In the genomic region with DNA sequence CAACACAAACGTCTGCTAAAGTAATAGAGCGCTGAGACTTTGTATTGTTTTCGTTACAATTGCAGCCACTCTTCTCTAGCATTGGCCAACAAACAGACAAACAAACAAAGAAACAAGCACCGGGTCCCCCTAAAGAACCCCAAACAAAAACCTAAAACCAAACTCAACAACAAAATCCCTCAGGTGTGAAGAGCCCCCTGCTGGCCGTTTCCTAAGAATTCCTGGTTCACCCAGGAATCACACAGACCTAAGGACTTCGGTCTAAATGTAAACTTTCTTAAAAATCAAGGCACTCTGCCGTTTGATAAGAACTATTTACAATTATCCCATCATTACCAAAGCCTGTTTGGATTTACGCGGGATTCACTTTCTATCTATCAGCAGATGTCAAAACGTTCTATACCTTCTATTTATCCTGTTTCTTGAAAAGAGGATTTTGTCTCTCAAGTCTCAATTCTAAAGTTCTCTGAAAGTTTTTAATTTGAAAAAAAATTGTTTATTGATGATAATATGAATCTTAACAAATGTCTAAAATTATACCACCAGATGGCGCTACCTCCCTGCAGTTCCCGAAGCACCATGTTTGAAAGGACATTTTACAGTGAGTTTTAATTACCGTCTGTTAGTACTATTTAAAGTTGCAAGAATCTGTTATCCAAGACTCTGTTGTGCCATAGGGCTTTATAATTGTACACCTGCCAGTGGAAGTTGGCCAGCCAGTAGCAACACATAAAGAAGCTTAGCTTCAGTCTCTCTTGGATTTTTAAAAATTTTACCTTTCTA, we compare ENCODE assay signal across 9 mouse cellular contexts. TPM values are rescaled to one million over a fixed set of nuclear protein-coding genes. Genes with fewer than 3 reads are reported as not detected.
A peak's percentile ranks its signal among the peaks of the same experiment; 100 is the strongest.
DNase-seq lines count a peak whose midpoint lies in the region; ATAC-seq and TF ChIP-seq lines count a peak whose summit lies in the region.
"Had no signal": no experiment of that assay in that cellular context is flagged by ENCODE, and none has a peak within 500 bp of the region (broad histone marks: within the 10 kb centered on the region; RNA-seq: fewer than 3 reads in every experiment).

No protein-coding gene starts in this region.

- no peaks in the 10 kb centered on the region for H3K27me3 ChIP-seq in hindbrain, postnatal 0 days (ENCODE audit: insufficient read depth, low read length)
- H3K27me3 ChIP-seq in limb, embryonic 11.5 days (ENCODE audit: control insufficient read depth, insufficient read depth, low read length), result no peaks in the 10 kb centered on the region
- H3K27me3 ChIP-seq: liver, embryonic 13.5 days had no signal

- H3K4me1 ChIP-seq in hindbrain, postnatal 0 days (ENCODE audit: insufficient read depth, low read length), result no peaks in the 10 kb centered on the region
- H3K4me1 ChIP-seq in limb, embryonic 11.5 days (ENCODE audit: control insufficient read depth, insufficient read depth, low read length), result no peaks in the 10 kb centered on the region
- H3K4me1 ChIP-seq: liver, embryonic 13.5 days had no signal

- TF ChIP-seq CTCF in hindbrain, postnatal 0 days (IDR thresholded peaks at IDR 0.05; ENCODE audit: low read depth), result peak; percentile 75

- H3K36me3 ChIP-seq in hindbrain, postnatal 0 days (ENCODE audit: insufficient read depth, low read length), result no peaks in the 10 kb centered on the region
- no peaks in the 10 kb centered on the region for H3K36me3 ChIP-seq in limb, embryonic 11.5 days (ENCODE audit: control insufficient read depth, insufficient read depth, low read length)
- H3K36me3 ChIP-seq: liver, embryonic 13.5 days had no signal

- H3K9me3 ChIP-seq in hindbrain, postnatal 0 days (ENCODE audit: low read length), result no peaks in the 10 kb centered on the region
- no peaks in the 10 kb centered on the region for H3K9me3 ChIP-seq in limb, embryonic 11.5 days (ENCODE audit: control insufficient read depth, low read length)
- H3K9me3 ChIP-seq: liver, embryonic 13.5 days had no signal

- no peak overlapping the region for H3K27ac ChIP-seq in hindbrain, postnatal 0 days
- no peak overlapping the region for H3K27ac ChIP-seq in limb, embryonic 11.5 days (replicated peaks; ENCODE audit: low read depth, low read length)
- H3K27ac ChIP-seq: liver, embryonic 13.5 days had no signal

- peak; percentile 11 to 25 for DNase-seq in cerebellum, adult 18-20 months
- no peak for DNase-seq in cerebellum, adult 11-12 months
- DNase-seq in thymus, postnatal 14 days, result peak; percentile 7
- DNase-seq in thymus, postnatal 36 days, result no peak
- peak; percentile 11 for DNase-seq in embryo, embryonic 11.5 days (ENCODE audit: low read depth, low spot score)
- peak; percentile 82 for DNase-seq in hindbrain, postnatal 0 days (ENCODE audit: low spot score)
- DNase-seq in limb, embryonic 11.5 days (ENCODE audit: low spot score), result peak; percentile 39
- peak; percentile 39 for DNase-seq in thymus, postnatal 4 days
- DNase-seq: liver, embryonic 13.5 days had no signal

- H3K4me3 ChIP-seq in hindbrain, postnatal 0 days (ENCODE audit: low read length), result no peak overlapping the region
- H3K4me3 ChIP-seq in limb, embryonic 11.5 days (ENCODE audit: low read depth, low read length), result no peak overlapping the region
- H3K4me3 ChIP-seq: liver, embryonic 13.5 days had no signal

- H3K4me2 ChIP-seq in hindbrain, postnatal 0 days (ENCODE audit: low read depth, low read length), result 0 out of 2 replicates have a peak overlapping the region, but pooled peaks have one; percentile 30
- no peak overlapping the region for H3K4me2 ChIP-seq in limb, embryonic 11.5 days (ENCODE audit: low read depth, severe bottlenecking)
- H3K4me2 ChIP-seq: liver, embryonic 13.5 days had no signal

- 0 out of 2 replicates have a peak, but pooled peaks have one; percentile 43 for ATAC-seq in hindbrain, postnatal 0 days
- no peak for ATAC-seq in limb, embryonic 11.5 days (ENCODE audit: insufficient number of reproducible peaks, low FRiP score, low TSS enrichment, low read depth)

- WGBS in hindbrain, postnatal 0 days, result 31% methylated on average over 13 of the region's 13 CpGs
- 37% methylated on average over 13 of the region's 13 CpGs for WGBS in limb, embryonic 11.5 days

- no peak overlapping the region for H3K9ac ChIP-seq in hindbrain, postnatal 0 days (replicated peaks; ENCODE audit: low read length)
- no peak overlapping the region for H3K9ac ChIP-seq in limb, embryonic 11.5 days (ENCODE audit: low read length)
- H3K9ac ChIP-seq: liver, embryonic 13.5 days had no signal

RNA-seq across cellular contexts. Expression of a gene that starts 11.5 kb away (rescaled TPM):
- not detected in 2 replicates for total RNA-seq in hindbrain, postnatal 0 days (2014; rRNA removed)
- polyA plus RNA-seq in hindbrain, postnatal 0 days (2015; fragmentation: Nextera tagmentation; extraction: Ambion mirVana), result not detected in 2 replicates
- not detected in 2 replicates for polyA plus RNA-seq in limb, embryonic 11.5 days (2014; fragmentation: Nextera tagmentation; extraction: Ambion mirVana)

RNA-seq across cellular contexts. Expression of a gene that starts 26.6 kb away (rescaled TPM):
- not detected in 2 replicates for total RNA-seq in hindbrain, postnatal 0 days (2014; rRNA removed)
- polyA plus RNA-seq in hindbrain, postnatal 0 days (2015; fragmentation: Nextera tagmentation; extraction: Ambion mirVana), result not detected in 2 replicates
- polyA plus RNA-seq in limb, embryonic 11.5 days (2014; fragmentation: Nextera tagmentation; extraction: Ambion mirVana), result not detected in 2 replicates
- polyA plus RNA-seq: liver, embryonic 13.5 days had no signal

RNA-seq across cellular contexts. Expression of a gene that starts 56.7 kb away (rescaled TPM):
- 20.0 and 20.9 TPM in 2 replicates for total RNA-seq in hindbrain, postnatal 0 days (2014; rRNA removed)
- polyA plus RNA-seq in hindbrain, postnatal 0 days (2015; fragmentation: Nextera tagmentation; extraction: Ambion mirVana), result 57.4 and 61.0 TPM in 2 replicates
- polyA plus RNA-seq in limb, embryonic 11.5 days (2014; fragmentation: Nextera tagmentation; extraction: Ambion mirVana), result 52.1 and 56.4 TPM in 2 replicates

Comparison
In these comparisons a context has a peak if more than half of its experiments do, and no peak if none do; other contexts are left out.
1. DNase-seq: peak in cerebellum, adult 18-20 months (2 of 2), thymus, postnatal 14 days (single experiment), embryo, embryonic 11.5 days (single experiment), hindbrain, postnatal 0 days (single experiment), limb, embryonic 11.5 days (single experiment) and thymus, postnatal 4 days (single experiment); none in cerebellum, adult 11-12 months (single experiment) and thymus, postnatal 36 days (0 of 2).